Mouse (Mus musculus) midbrain, embryonic 13.5 days (tissue): Measurements from ENCODE around the gene Alox8. TPM values are rescaled to one million over a fixed set of nuclear protein-coding genes. Genes with fewer than 3 reads are reported as not detected.

ENCODE experiments used
- ATAC-seq: fragments of 200-750 bp; cut with Nextera tagmentation; 2 replicates; pipeline ENCODE4 v1.8.0; 2017; ENCODE audit warnings: mild to moderate bottlenecking, moderate TSS enrichment, moderate library complexity
- H3K27ac ChIP-seq: fragments of 300-500 bp; sonication (generic); 2 replicates; pipeline ENCODE4 v1.5.1; 2015; ENCODE audit warnings: inconsistent platforms, mild to moderate bottlenecking, moderate library complexity
- H3K27me3 ChIP-seq: fragments of 300-500 bp; sonication (generic); 2 replicates; pipeline ENCODE4 v1.6.1; 2015; ENCODE audit warnings: mild to moderate bottlenecking, inconsistent platforms
- H3K36me3 ChIP-seq: fragments of 300-500 bp; sonication (generic); 2 replicates; pipeline ENCODE4 v1.6.1; 2015; ENCODE audit warnings: mild to moderate bottlenecking, inconsistent platforms
- H3K4me1 ChIP-seq: fragments of 300-500 bp; sonication (generic); replicated peaks from 2 replicates; pipeline ENCODE4 v1.6.1; 2015; ENCODE audit warnings: inconsistent platforms
- H3K4me2 ChIP-seq: fragments of 300-500 bp; sonication (generic); replicated peaks from 2 replicates; pipeline ENCODE4 v1.6.1; 2015; ENCODE audit warnings: moderate library complexity, mild to moderate bottlenecking, inconsistent platforms
- H3K4me3 ChIP-seq: fragments of 300-500 bp; sonication (generic); replicated peaks from 2 replicates; pipeline ENCODE4 v1.5.1; 2015; ENCODE audit warnings: mild to moderate bottlenecking, inconsistent platforms
- H3K9ac ChIP-seq: fragments of 300-500 bp; sonication (generic); replicated peaks from 2 replicates; pipeline ENCODE4 v1.6.1; 2015; ENCODE audit warnings: mild to moderate bottlenecking, inconsistent platforms
- H3K9me3 ChIP-seq: fragments of 300-500 bp; sonication (generic); 2 replicates; pipeline ENCODE4 v1.6.1; 2016; ENCODE audit warnings: mild to moderate bottlenecking, inconsistent platforms
- WGBS: fragments of 180-500 bp; shearing (Covaris S2); methylation state at CpG from one replicate; pipeline ENCODE4 v1.1.7; 2015; 5-methylcytosine and 5-hydroxymethylcytosine counted together
- polyA plus RNA-seq: library from polyadenylated mRNA; unstranded; fragments of >200 nt; fragmentation: Nextera tagmentation; extraction: Ambion mirVana; gene quantifications from 2 replicates; pipeline ENCODE4 v1.2.1, GENCODE M21; 2015

Gene Alox8
- polyA plus RNA-seq, 1 experiment from 2014 or later = 0.07 TPM

- Histone ChIP-seq H3K9me3 (no peaks in the 10 kb centered on the region), H3K4me3 (no peak overlapping the region), H3K4me2 (no peak overlapping the region), H3K36me3 (no peaks in the 10 kb centered on the region), H3K9ac (no peak overlapping the region), H3K27me3 (no peaks in the 10 kb centered on the region; the same call in 1 of the 2 replicates), H3K4me1 (no peaks in the 10 kb centered on the region), H3K27ac (no peak overlapping the region)
- no peak for ATAC-seq
- 90% methylated on average over 5 of the region's 5 CpGs for WGBS
Observed at GRCm38 (mm10) chr11:69217411-69217810, 19.8 kb upstream of the Alox8 start.

GRCm38 (mm10) chr11:69211431-69211830 lies 13.8 kb upstream of the Alox8 start:
- 31% methylated on average over 2 of the region's 2 CpGs for WGBS
- peak; percentile 60 for ATAC-seq
- Histone ChIP-seq H3K36me3 (no peaks in the 10 kb centered on the region), H3K9ac (no peak overlapping the region), H3K4me2 (peak overlapping the region; percentile 44), H3K27ac (no peak overlapping the region; the same call in 1 of the 2 replicates), H3K4me3 (peak overlapping the region; percentile 39), H3K4me1 (no peaks in the 10 kb centered on the region), H3K27me3 (no peaks in the 10 kb centered on the region), H3K9me3 (no peaks in the 10 kb centered on the region)

- H3K4me1 ChIP-seq = no peaks in the 10 kb centered on the region
- H3K9me3 ChIP-seq = no peaks in the 10 kb centered on the region
- no peak for ATAC-seq
- no peaks in the 10 kb centered on the region for H3K36me3 ChIP-seq
- no peak overlapping the region for H3K4me2 ChIP-seq
- no peak overlapping the region for H3K27ac ChIP-seq
- no peak overlapping the region for H3K4me3 ChIP-seq
- 90% methylated on average over 13 of the region's 13 CpGs for WGBS
- H3K27me3 ChIP-seq = peaks cover 13% of the 10 kb centered on the region
- no peak overlapping the region for H3K9ac ChIP-seq
Observed at GRCm38 (mm10) chr11:69202469-69203230, 5.0 kb upstream of the Alox8 start.

- no peak overlapping the region for H3K9ac ChIP-seq
- no peak overlapping the region for H3K4me2 ChIP-seq
- H3K4me3 ChIP-seq = no peak overlapping the region
- H3K27ac ChIP-seq = no peak overlapping the region
- no peak for ATAC-seq
- H3K4me1 ChIP-seq = peaks cover 10% of the 10 kb centered on the region; the same call in 1 of the 2 replicates
- WGBS = 83% methylated on average over 6 of the region's 6 CpGs
- H3K36me3 ChIP-seq = no peaks in the 10 kb centered on the region
- no peaks in the 10 kb centered on the region for H3K9me3 ChIP-seq
- peaks cover 32% of the 10 kb centered on the region for H3K27me3 ChIP-seq
Observed at GRCm38 (mm10) chr11:69200231-69200630, 2.6 kb upstream of the Alox8 start.

- 100% methylated on average over 1 of the region's 1 CpGs for WGBS
- no peak for ATAC-seq
- Histone ChIP-seq H3K4me1 (peaks cover 10% of the 10 kb centered on the region; the same call in 1 of the 2 replicates), H3K9ac (no peak overlapping the region), H3K9me3 (no peaks in the 10 kb centered on the region), H3K36me3 (no peaks in the 10 kb centered on the region), H3K27me3 (peaks cover 33% of the 10 kb centered on the region), H3K4me3 (no peak overlapping the region), H3K4me2 (no peak overlapping the region), H3K27ac (no peak overlapping the region)
Observed at GRCm38 (mm10) chr11:69199251-69199650, 1.6 kb upstream of the Alox8 start.

GRCm38 (mm10) chr11:69197194-69197593 lies 449 bp downstream of the Alox8 start:
- Histone ChIP-seq H3K27me3 (peaks cover 33% of the 10 kb centered on the region), H3K27ac (no peak overlapping the region), H3K36me3 (no peaks in the 10 kb centered on the region), H3K4me1 (peaks cover 10% of the 10 kb centered on the region; the same call in 1 of the 2 replicates), H3K9me3 (no peaks in the 10 kb centered on the region), H3K4me3 (peak overlapping the region; percentile 12), H3K4me2 (peak overlapping the region; percentile 49), H3K9ac (peak overlapping the region; percentile 29; the same call in 1 of the 2 replicates)
- 2% methylated on average over 14 of the region's 14 CpGs for WGBS
- no peak for ATAC-seq

GRCm38 (mm10) chr11:69196766-69197165 lies 877 bp downstream of the Alox8 start:
- no peaks in the 10 kb centered on the region for H3K9me3 ChIP-seq
- no peak overlapping the region for H3K27ac ChIP-seq
- ATAC-seq = no peak
- peak overlapping the region; percentile 49 for H3K4me2 ChIP-seq
- H3K4me1 ChIP-seq = peaks cover 10% of the 10 kb centered on the region; the same call in 1 of the 2 replicates
- peaks cover 33% of the 10 kb centered on the region for H3K27me3 ChIP-seq
- H3K4me3 ChIP-seq = peak overlapping the region; percentile 12
- peak overlapping the region; percentile 29; the same call in 1 of the 2 replicates for H3K9ac ChIP-seq
- no peaks in the 10 kb centered on the region for H3K36me3 ChIP-seq
- WGBS = 8% methylated on average over 5 of the region's 5 CpGs

- H3K27me3 ChIP-seq = peaks cover 22% of the 10 kb centered on the region
- no peak overlapping the region for H3K4me2 ChIP-seq
- 12% methylated on average over 1 of the region's 1 CpGs for whole genome bisulfite sequencing
- no peaks in the 10 kb centered on the region for H3K9me3 ChIP-seq
- H3K36me3 ChIP-seq = no peaks in the 10 kb centered on the region
- H3K27ac ChIP-seq = no peak overlapping the region
- no peak for ATAC-seq
- H3K4me1 ChIP-seq = peaks cover 10% of the 10 kb centered on the region; the same call in 1 of the 2 replicates
- no peak overlapping the region for H3K9ac ChIP-seq
- no peak overlapping the region for H3K4me3 ChIP-seq
Observed at GRCm38 (mm10) chr11:69192840-69193239, 4.8 kb downstream of the Alox8 start.

- no peaks in the 10 kb centered on the region for H3K9me3 ChIP-seq
- H3K4me2 ChIP-seq = no peak overlapping the region
- H3K4me3 ChIP-seq = no peak overlapping the region
- H3K4me1 ChIP-seq = no peaks in the 10 kb centered on the region
- H3K27ac ChIP-seq = no peak overlapping the region
- ATAC-seq = no peak
- H3K36me3 ChIP-seq = no peaks in the 10 kb centered on the region
- H3K9ac ChIP-seq = no peak overlapping the region
- 83% methylated on average over 6 of the region's 6 CpGs for WGBS
- H3K27me3 ChIP-seq = no peaks in the 10 kb centered on the region
Observed at GRCm38 (mm10) chr11:69185936-69186335, 11.7 kb downstream of the Alox8 start.

GRCm38 (mm10) chr11:69185031-69185430 lies 12.6 kb downstream of the Alox8 start:
- no peaks in the 10 kb centered on the region for H3K27me3 ChIP-seq
- no peak overlapping the region for H3K4me2 ChIP-seq
- WGBS = 86% methylated on average over 5 of the region's 5 CpGs
- ATAC-seq = no peak
- no peaks in the 10 kb centered on the region for H3K4me1 ChIP-seq
- no peaks in the 10 kb centered on the region for H3K9me3 ChIP-seq
- H3K9ac ChIP-seq = no peak overlapping the region
- no peaks in the 10 kb centered on the region for H3K36me3 ChIP-seq
- no peak overlapping the region for H3K27ac ChIP-seq
- no peak overlapping the region for H3K4me3 ChIP-seq

GRCm38 (mm10) chr11:69180120-69180519 lies 17.5 kb downstream of the Alox8 start:
- H3K9ac ChIP-seq = no peak overlapping the region
- ATAC-seq = no peak
- H3K27ac ChIP-seq = no peak overlapping the region
- no peak overlapping the region for H3K4me3 ChIP-seq
- WGBS = 87% methylated on average over 4 of the region's 4 CpGs
- H3K4me1 ChIP-seq = no peaks in the 10 kb centered on the region
- H3K36me3 ChIP-seq = no peaks in the 10 kb centered on the region
- no peak overlapping the region for H3K4me2 ChIP-seq
- H3K9me3 ChIP-seq = no peaks in the 10 kb centered on the region
- H3K27me3 ChIP-seq = no peaks in the 10 kb centered on the region

- 46% methylated on average over 3 of the region's 3 CpGs for whole genome bisulfite sequencing
- H3K9me3 ChIP-seq = no peaks in the 10 kb centered on the region
Observed at GRCm38 (mm10) chr11:69179512-69179911, 18.1 kb downstream of the Alox8 start.

More at GRCm38 (mm10) chr11:69179512-69179911, 18.1 kb downstream of the Alox8 start:
- ATAC-seq = no peak
- H3K9ac ChIP-seq = no peak overlapping the region
- H3K27ac ChIP-seq = no peak overlapping the region
- H3K4me2 ChIP-seq = no peak overlapping the region
- no peaks in the 10 kb centered on the region for H3K36me3 ChIP-seq
- H3K27me3 ChIP-seq = no peaks in the 10 kb centered on the region
- H3K4me1 ChIP-seq = no peaks in the 10 kb centered on the region
- no peak overlapping the region for H3K4me3 ChIP-seq
